Mouse (Mus musculus) cortical plate, adult 2 months (tissue): ENCODE measurements around the gene Larp4b.

Experiments used
- CTCF ChIP-seq: fragments of 200-500 bp; IDR thresholded peaks from 2 replicates; pipeline ENCODE4 v1.5.1; 2011; ENCODE audit warnings: mild to moderate bottlenecking, control low read depth, low read length; ENCODE audit not compliant: insufficient read depth; ENCODE audit errors: extremely low read depth
- POLR2A ChIP-seq: fragments of 200-500 bp; IDR thresholded peaks from 2 replicates; pipeline ENCODE4 v1.6.1; 2011; ENCODE audit warnings: mild to moderate bottlenecking, low read length, control low read depth; ENCODE audit not compliant: insufficient read depth; ENCODE audit errors: extremely low read depth

- no peak for TF ChIP-seq POLR2A
- no peak for TF ChIP-seq CTCF
Measured at GRCm38 (mm10) chr13:9122045-9122444, 28.4 kb downstream of the Larp4b start.
